Mouse (Mus musculus) myocyte (in vitro differentiated cells): ENCODE results near the gene Ncl. TPM values are rescaled to one million over a fixed set of nuclear protein-coding genes. Genes with fewer than 3 reads are reported as not detected.

Source experiments
- H3K27me3 ChIP-seq: one replicate; pipeline ENCODE4 v1.6.1; 2011; ENCODE audit not compliant: control insufficient read depth, insufficient read depth, insufficient read length
- H3K36me3 ChIP-seq: one replicate; pipeline ENCODE4 v1.6.1; 2011; ENCODE audit not compliant: control insufficient read depth, insufficient read depth
- H3K4me2 ChIP-seq: one replicate; pipeline ENCODE4 v1.6.1; 2011; ENCODE audit warnings: low read depth, control low read depth
- H3K4me3 ChIP-seq: one replicate; pipeline ENCODE4 v1.5.1; 2011; ENCODE audit warnings: mild to moderate bottlenecking, control low read depth, moderate library complexity
- H3K79me2 ChIP-seq: one replicate; pipeline ENCODE4 v1.6.1; 2011; ENCODE audit not compliant: control insufficient read depth, insufficient read depth
- H3ac ChIP-seq: one replicate; pipeline ENCODE4 v1.6.1; 2011; ENCODE audit not compliant: control insufficient read depth, insufficient read length
- CEBPB ChIP-seq: IDR thresholded peaks from 2 replicates; pipeline ENCODE4 v1.6.1; 2011; ENCODE audit warnings: mild to moderate bottlenecking, moderate library complexity; ENCODE audit not compliant: poor library complexity, insufficient read depth, severe bottlenecking
- E2F4 ChIP-seq: IDR thresholded peaks from one replicate; pipeline ENCODE4 v1.6.1; 2011; ENCODE audit warnings: mild to moderate bottlenecking, control low read depth, moderate library complexity; ENCODE audit not compliant: insufficient read depth
- MAX ChIP-seq: IDR thresholded peaks from one replicate; pipeline ENCODE4 v1.6.1; 2011; ENCODE audit warnings: low read depth, mild to moderate bottlenecking, control low read depth
- MYOD1 ChIP-seq, 3 experiments: IDR thresholded peaks; one replicate each; pipeline ENCODE4 v1.6.1; 2011; ENCODE audit warnings: control low read depth in 2 of 3, low read depth in 2 of 3, mild to moderate bottlenecking in 2 of 3, moderate library complexity in 1 of 3; ENCODE audit not compliant: insufficient read length in 2 of 3, control insufficient read depth in 1 of 3
- MYOG ChIP-seq, 3 experiments: IDR thresholded peaks; one replicate each; pipeline ENCODE4 v1.6.1; 2011; ENCODE audit warnings: control low read depth in 2 of 3, low read depth in 2 of 3, mild to moderate bottlenecking in 2 of 3; ENCODE audit not compliant: insufficient read length in 2 of 3, control insufficient read depth in 1 of 3, insufficient read depth in 1 of 3
- POLR2A ChIP-seq: IDR thresholded peaks from one replicate; pipeline ENCODE4 v1.6.1; 2011; ENCODE audit warnings: low read depth, mild to moderate bottlenecking, control low read depth, moderate library complexity; ENCODE audit not compliant: insufficient read length
- POLR2AphosphoS2 ChIP-seq: IDR thresholded peaks from one replicate; pipeline ENCODE4 v1.6.1; 2011; ENCODE audit warnings: low read depth, control low read depth; ENCODE audit not compliant: insufficient read length
- REST ChIP-seq: IDR thresholded peaks from one replicate; pipeline ENCODE4 v1.6.1; 2011; ENCODE audit warnings: mild to moderate bottlenecking, control low read depth, moderate library complexity; ENCODE audit not compliant: insufficient read depth, insufficient read length
- SRF ChIP-seq: IDR thresholded peaks from one replicate; pipeline ENCODE4 v1.6.1; 2011; ENCODE audit warnings: low read depth; ENCODE audit not compliant: control insufficient read depth, insufficient read length
- TCF12 ChIP-seq: IDR thresholded peaks from one replicate; pipeline ENCODE4 v1.6.1; 2011; ENCODE audit warnings: mild to moderate bottlenecking, control low read depth; ENCODE audit not compliant: poor library complexity, insufficient read depth, severe bottlenecking
- TCF3 ChIP-seq: IDR thresholded peaks from one replicate; pipeline ENCODE4 v1.6.1; 2011; ENCODE audit warnings: low read depth, control low read depth; ENCODE audit not compliant: insufficient read length
- USF1 ChIP-seq: IDR thresholded peaks from one replicate; pipeline ENCODE4 v1.6.1; 2011; ENCODE audit warnings: low read depth, mild to moderate bottlenecking, control low read depth, moderate library complexity
- polyA plus RNA-seq: library from polyadenylated mRNA; unstranded; fragments of >200 nt; fragmentation: generic; extraction: Trizol; gene quantifications from one replicate; pipeline ENCODE4 v1.2.1, GENCODE M21; 2012; ENCODE audit warnings: missing spikeins

Gene Ncl
- polyA plus RNA-seq, 1 experiment = 131 TPM

GRCm38 (mm10) chr1:86347716-86348045, 11.5 kb downstream of the Ncl start:
- peaks cover 76% of the 10 kb centered on the region for H3K36me3 ChIP-seq
- H3K4me3 ChIP-seq = no peak overlapping the region
- no peak overlapping the region for H3K4me2 ChIP-seq
- H3K27me3 ChIP-seq = no peaks in the 10 kb centered on the region
- TF ChIP-seq CEBPB (no peak), TCF12 (no peak), E2F4 (no peak), POLR2AphosphoS2 (no peak), POLR2A (no peak), MYOG (IDR thresholded peaks at IDR 0.05; ENCODE audit: control insufficient read depth in 1 of 3, insufficient read depth in 1 of 3, insufficient read length in 2 of 3, low read depth in 2 of 3) (no peak), USF1 (no peak), MYOD1 (IDR thresholded peaks at IDR 0.05; ENCODE audit: control insufficient read depth in 1 of 3, insufficient read length in 2 of 3, low read depth in 2 of 3) (no peak), TCF3 (no peak), SRF (no peak), MAX (no peak), REST (no peak)
- H3K79me2 ChIP-seq = no peaks in the 10 kb centered on the region
- H3ac ChIP-seq = no peak overlapping the region

DNA sequence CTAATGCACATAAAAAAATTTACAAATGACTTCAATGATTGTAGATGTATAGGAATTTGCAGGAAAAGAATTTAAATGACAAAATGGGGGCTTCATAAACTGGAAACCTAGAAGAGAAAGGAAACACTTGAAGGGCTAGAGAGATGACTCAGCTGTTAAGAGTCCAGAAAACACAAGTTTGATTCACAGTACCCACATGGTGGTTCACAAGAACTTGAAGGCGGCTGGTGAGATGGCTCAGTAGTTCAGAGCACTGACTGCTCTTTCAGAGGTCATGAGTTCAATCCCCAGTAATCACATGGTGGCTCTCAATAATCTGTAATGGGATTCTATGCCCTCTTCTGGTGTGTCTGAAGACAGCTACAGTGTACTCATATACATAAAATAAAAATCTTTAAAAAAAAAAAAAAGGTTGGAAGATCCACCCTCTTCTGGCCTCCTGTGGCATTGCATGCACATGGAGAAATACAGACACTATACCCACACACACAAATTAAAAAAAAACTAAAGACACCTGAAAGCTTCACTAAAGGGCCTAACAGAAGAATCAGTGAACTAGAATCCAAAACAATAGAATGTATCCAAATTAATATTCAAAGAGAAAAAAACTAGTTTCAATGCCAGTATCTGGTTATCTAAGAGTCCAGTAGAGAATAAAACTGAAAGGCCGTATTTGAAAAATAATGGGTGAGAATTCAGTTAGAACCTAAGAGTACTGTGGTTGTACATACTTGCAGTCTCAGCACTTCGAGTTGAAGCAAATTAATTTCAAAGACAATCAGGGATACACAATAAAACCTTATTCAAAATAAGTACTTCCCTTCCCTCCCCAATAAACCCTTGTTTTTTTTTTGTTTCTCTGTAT, 12.1 kb downstream of the Ncl start:
- Histone ChIP-seq H3K79me2 (no peaks in the 10 kb centered on the region), H3K36me3 (peaks cover 70% of the 10 kb centered on the region), H3ac (no peak overlapping the region), H3K4me2 (no peak overlapping the region), H3K27me3 (no peaks in the 10 kb centered on the region), H3K4me3 (no peak overlapping the region)
- no peak for TF ChIP-seq MYOD1 (IDR thresholded peaks at IDR 0.05; ENCODE audit: control insufficient read depth in 1 of 3, insufficient read length in 2 of 3, low read depth in 2 of 3)
- no peak for TF ChIP-seq POLR2AphosphoS2
- no peak for TF ChIP-seq MYOG (IDR thresholded peaks at IDR 0.05; ENCODE audit: control insufficient read depth in 1 of 3, insufficient read depth in 1 of 3, insufficient read length in 2 of 3, low read depth in 2 of 3)
- TF ChIP-seq TCF12 = no peak
- TF ChIP-seq SRF = no peak
- no peak for TF ChIP-seq USF1
- no peak for TF ChIP-seq CEBPB
- TF ChIP-seq REST = no peak
- TF ChIP-seq E2F4 = no peak
- no peak for TF ChIP-seq POLR2A
- no peak for TF ChIP-seq MAX
- TF ChIP-seq TCF3 = no peak

GRCm38 (mm10) chr1:86345956-86346355, 13.2 kb downstream of the Ncl start:
- Histone ChIP-seq H3ac (no peak overlapping the region), H3K36me3 (peaks cover 59% of the 10 kb centered on the region), H3K4me2 (no peak overlapping the region), H3K27me3 (no peaks in the 10 kb centered on the region), H3K79me2 (no peaks in the 10 kb centered on the region), H3K4me3 (no peak overlapping the region)
- TF ChIP-seq TCF3 (no peak), CEBPB (no peak)

DNA sequence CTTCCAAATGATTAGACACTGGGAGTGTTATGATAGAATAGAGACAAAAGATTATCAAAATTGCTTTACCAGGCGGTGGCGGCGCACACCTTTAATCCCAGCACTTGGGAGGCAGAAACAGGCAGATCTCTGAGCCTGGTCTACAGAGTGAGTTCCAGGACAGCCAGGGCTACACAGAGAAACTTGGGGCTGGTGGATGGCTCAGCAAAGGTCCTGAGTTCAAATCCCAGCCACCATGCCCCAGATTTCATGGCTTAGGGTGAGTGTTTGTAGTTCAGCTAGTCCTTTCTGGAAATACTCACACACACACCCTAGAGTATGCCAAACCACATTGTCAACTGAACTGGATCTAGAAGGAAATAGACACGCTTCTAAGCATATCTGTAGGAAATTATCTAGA, 14.1 kb downstream of the Ncl start:
- Histone ChIP-seq H3ac (no peak overlapping the region), H3K27me3 (no peaks in the 10 kb centered on the region), H3K4me2 (no peak overlapping the region), H3K79me2 (no peaks in the 10 kb centered on the region), H3K36me3 (peaks cover 50% of the 10 kb centered on the region), H3K4me3 (no peak overlapping the region)
- TF ChIP-seq E2F4 = no peak
- no peak for TF ChIP-seq MAX
- TF ChIP-seq TCF3 = no peak
- no peak for TF ChIP-seq TCF12
- no peak for TF ChIP-seq MYOG (IDR thresholded peaks at IDR 0.05; ENCODE audit: control insufficient read depth in 1 of 3, insufficient read depth in 1 of 3, insufficient read length in 2 of 3, low read depth in 2 of 3)
- TF ChIP-seq USF1 = no peak
- TF ChIP-seq POLR2AphosphoS2 = peak; percentile 52

- no peak overlapping the region for H3K4me2 ChIP-seq
- no peaks in the 10 kb centered on the region for H3K79me2 ChIP-seq
- H3K36me3 ChIP-seq = peaks cover 41% of the 10 kb centered on the region
- no peak overlapping the region for H3ac ChIP-seq
- TF ChIP-seq REST = no peak
- no peak for TF ChIP-seq MYOG (IDR thresholded peaks at IDR 0.05; ENCODE audit: control insufficient read depth in 1 of 3, insufficient read depth in 1 of 3, insufficient read length in 2 of 3, low read depth in 2 of 3)
- TF ChIP-seq SRF = no peak
- no peak for TF ChIP-seq USF1
- no peak for TF ChIP-seq POLR2A
- no peak for TF ChIP-seq TCF3
- TF ChIP-seq TCF12 = no peak
- peak; percentile 83 for TF ChIP-seq POLR2AphosphoS2
- no peaks in the 10 kb centered on the region for H3K27me3 ChIP-seq
- H3K4me3 ChIP-seq = no peak overlapping the region
These were observed 15.0 kb downstream of the Ncl start for GRCm38 (mm10) chr1:86343969-86344861.
